Mouse (Mus musculus): ENCODE results near the gene Lrmda.

Gene Lrmda

GRCm38 (mm10) chr14:22019252-22019948 is at the start of gene Lrmda:
Gene Lrmda, plus strand, starts transcription at chr14:22019712.
- peak; percentile 64 to 79 for DNase-seq (ENCODE audit: low spot score in 2 of 2)

DNA sequence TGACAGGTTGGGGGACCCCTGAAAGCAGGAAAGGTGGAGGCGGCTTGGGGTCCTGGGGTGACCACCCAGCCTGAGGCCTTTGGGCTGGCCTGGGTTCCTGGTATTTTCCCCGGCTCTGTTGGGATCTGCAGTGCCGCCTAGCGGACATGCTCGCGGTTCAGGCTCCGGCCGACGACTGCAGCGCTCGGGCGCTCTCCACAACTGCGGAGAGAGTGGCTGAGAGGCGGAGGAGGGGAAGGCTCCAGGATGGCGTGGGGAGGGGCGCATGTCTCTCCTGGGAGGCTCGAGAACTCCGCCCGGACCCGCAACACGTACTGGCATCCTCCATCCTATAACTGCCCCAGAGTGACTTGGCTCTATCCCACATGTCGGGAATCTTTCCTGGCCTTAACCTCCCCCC is 38.0 kb upstream of the Lrmda start:
- peak; percentile 41 to 82 for DNase-seq (ENCODE audit: low spot score in 2 of 2)

DNA sequence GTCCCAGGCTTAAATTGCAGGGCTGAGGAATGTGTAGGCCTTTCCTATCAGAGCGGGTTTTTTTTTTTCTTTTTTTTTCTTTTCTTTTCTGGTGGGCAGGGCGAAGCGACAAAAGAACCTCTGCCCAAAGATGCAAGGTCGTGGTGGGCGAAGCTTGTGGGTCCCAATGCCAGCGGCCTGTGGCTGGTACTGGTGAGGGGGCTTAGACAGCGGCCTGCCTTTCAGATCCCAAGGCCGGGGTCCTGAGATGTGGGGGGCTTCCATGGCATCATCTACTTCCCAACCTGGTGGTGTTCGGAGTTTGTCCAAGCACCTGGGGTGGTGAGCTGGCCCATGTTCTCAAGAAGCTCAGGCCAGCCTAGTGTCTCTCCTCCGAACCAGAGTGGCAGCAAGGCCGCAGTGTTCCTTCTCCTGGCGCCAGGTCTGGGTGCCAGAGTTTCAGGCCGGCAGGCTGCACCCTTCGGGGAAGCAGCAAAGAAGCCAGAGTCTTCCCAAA is 37.4 kb upstream of the Lrmda start:
- no peak for DNase-seq (ENCODE audit: low spot score in 2 of 2)

DNA sequence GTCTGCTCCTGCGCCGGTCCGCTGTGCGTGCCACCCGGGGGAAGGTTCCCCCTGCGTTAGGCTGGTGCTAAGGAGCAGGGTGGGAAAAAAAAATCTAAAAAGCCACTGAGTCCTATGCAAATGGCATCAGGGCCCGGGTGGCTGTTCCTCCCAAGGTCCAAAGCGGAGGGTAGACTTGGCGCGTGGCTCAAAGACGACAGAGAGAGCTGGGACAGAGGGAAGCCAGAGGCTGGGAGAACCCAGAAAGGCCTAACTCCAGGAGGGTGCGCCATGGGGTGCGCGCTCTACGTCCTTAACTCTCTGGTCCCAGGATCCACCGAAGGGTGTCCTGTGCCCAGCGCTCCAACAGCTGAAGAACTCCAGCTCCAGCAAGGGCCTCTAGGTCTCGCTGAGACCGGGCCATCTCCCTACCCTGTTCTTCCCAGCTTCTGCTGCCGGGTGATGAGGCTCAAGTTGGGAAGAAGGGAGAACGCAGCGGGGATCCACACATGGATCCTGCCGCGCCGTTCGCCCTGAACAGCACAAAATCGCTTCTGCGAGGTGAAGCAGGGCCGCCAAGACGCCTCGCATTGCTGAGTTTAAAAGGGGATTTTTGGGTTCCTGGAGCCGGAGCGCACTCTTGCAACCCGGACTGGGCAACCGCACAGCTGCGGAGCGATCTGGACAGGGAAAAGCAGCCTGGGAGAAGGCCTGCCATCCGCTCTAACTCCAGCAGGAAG is 36.8 kb upstream of the Lrmda start:
- no peak for DNase-seq (ENCODE audit: low spot score in 2 of 2)

DNA sequence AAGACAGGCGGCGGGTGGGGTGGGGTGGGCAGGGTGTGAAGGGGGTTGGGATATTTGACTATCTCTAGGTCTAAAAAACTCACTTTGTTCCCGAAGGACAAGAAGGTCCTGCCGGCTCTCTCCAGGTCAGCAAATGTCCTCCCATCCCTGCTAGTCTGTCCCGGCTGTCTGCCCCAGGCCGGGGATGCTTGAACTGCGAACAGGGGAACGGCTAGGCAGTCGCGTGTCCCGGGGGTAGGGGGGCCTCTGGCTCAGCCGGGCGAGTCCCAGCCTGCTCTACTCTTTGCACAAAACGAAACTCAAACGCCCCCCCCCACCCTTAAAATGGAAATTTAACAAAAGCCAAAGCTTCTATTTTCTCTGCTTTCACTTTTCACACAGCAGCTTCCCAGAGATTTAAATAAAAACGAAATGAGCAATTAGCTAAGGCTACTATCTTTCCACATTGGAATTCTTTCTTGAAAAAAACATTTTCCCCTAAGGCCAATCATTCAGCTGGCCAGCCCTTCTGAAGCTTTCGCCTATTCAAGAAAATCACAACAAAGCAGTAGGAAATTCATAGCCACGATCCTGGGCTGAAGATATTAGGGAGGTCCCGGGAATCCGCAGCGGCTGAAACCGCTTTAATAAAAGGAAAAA is 36.1 kb upstream of the Lrmda start:
- no peak for DNase-seq (ENCODE audit: low spot score in 2 of 2)

- DNase-seq (ENCODE audit: low spot score in 2 of 2) = no peak
Measured at GRCm38 (mm10) chr14:21983950-21984730, 35.4 kb upstream of the Lrmda start.

DNA sequence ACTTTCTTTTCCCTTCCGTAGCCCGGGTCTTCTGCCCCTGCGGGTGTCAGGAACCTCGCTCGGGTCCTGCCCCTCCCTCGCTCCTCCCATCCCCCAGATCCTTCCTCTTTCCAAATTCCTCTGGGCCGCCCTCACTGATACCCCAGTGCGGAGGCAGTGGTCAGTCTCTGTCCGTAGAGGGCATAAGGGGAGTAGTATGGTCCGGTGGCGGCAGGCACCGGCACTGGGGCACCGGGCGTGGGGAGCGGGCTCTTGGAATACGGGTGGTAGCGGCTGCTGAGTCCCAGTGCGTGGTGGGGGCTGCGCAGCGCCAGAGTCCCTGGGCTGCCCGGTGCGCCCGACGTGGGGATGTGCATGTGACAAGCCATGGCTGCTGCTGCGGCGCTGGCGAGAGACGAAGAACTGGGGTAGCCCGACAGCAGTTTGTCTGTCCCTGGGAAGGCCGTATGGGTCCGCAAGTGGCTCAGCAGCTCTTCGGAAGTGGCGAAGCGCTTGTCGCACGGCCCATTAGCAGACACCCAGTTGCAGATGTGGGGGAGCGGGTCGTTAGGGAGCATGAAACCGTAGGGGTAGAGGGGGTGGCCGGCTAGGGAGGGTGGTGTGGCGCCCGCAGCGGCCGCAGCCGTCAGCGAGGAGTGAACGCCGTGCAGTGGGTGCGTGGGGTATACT is 34.6 kb upstream of the Lrmda start:
- peak in 1 of 2 experiments; percentile 67 for DNase-seq (ENCODE audit: low spot score in 2 of 2)

DNA sequence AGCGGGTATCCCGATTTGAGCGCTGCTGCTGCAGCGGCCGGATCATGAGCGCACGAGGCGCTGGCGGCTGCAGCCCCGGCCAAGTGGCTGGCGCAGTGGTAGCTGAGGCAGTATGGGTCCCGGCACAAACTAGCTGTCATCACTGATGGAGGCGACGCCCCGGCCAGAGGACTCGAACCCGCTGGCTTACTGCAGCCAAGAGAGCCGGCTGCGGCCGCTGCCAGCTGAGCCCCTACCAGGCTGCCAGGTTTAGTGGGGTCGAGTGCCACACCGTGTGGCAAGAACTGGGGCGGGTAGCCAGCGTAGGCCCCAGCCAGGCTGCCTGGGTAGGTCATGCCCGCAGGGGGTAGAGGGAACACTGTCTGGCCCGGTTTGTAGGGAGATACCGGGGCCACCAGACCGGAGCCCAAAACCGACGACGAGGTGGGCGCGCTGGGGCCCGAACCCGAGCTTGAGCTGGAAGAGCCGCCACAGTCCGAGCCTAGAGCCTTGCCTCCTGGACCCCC is 34.0 kb upstream of the Lrmda start:
- no peak for DNase-seq (ENCODE audit: low spot score in 2 of 2)

GRCm38 (mm10) chr14:21985981-21986732 is 33.4 kb upstream of the Lrmda start:
- peak; percentile 66 to 81 for DNase-seq (ENCODE audit: low spot score in 2 of 2)

- DNase-seq (ENCODE audit: low spot score in 2 of 2) = no peak
Measured at GRCm38 (mm10) chr14:21986733-21987659, 32.5 kb upstream of the Lrmda start.

DNA sequence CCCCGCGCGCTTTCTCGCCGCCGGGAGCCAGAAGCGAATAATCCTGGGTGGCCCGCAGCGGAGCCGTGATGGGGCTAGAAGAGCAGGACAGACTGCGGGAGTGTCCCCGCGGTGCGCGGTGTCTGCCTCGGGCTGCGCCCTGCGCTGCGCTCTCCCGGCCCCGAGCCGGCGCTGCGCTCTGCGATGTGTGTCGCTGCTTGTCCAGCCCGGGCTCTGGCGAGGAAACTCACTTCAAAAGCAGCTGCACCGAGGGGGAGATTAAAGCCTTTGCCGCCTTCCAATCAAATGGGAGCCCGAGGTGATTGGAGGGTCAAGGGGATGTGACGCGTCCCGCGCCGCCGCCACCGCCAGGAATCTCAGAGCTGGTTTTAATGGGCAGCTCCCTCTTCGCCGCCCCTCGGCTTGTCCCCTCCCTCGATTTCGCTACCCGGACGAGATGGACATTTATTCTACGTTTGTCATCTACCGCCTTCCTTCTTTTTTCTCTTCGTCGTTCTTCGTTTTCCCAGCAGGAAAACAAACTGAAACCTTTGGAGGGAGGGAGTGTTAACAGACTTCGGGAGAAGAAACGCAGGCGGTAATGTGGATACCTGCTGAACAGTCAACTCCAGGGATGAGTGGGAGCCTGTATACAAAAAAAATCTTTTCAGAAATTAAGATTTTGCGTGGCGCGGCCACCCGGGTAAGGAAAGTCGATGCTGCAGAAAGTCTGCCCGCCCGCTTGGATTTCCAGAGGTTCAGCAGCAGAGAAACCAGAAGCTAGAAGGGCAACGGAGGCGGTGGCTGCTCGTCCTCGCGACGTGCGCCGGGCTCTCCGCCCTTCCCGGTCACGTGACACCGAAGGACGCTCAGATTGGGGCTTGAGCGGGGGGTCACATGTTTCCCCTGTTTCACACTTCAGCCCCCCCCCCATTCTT is 31.6 kb upstream of the Lrmda start:
- DNase-seq (ENCODE audit: low spot score in 2 of 2) = peak; percentile 46 to 73

- DNase-seq (ENCODE audit: low spot score in 2 of 2) = no peak
Measured at GRCm38 (mm10) chr14:21988577-21989290, 30.8 kb upstream of the Lrmda start.

DNA sequence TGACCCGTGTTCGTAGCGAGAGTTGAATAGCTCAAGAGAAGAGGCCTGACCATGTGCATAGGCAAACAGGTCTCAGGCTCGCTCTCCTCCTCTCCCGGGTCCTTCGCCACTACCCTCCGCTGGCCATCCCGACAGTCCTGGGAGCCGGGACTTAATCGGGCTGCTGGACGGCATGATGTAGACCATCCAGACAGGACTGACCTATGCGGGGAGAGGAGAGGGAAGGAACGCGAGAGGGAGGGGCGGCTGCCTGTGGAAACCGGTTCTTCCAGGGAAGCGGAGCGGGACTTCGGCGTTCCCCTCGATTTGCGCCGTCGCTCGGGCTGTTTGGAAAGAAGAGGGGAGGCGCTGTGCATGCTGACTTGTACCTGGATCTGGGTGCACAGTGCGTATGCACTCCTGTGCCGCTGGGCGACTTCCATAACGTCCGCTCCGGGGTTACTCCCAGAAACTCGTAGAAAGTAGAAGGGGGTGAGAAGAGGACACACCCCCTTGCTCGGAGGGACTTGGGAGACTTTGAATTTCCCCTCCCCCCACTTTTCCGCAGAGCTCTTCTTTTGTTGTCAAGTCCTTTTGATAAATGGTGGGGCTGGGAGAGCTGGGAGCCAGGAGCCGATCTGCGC is 30.1 kb upstream of the Lrmda start, which contains the start of gene Zfp503:
Zfp503 (minus strand) TSS at position 311 of the 623 bp plus-strand sequence.
- DNase-seq (ENCODE audit: low spot score in 2 of 2) = no peak

DNA sequence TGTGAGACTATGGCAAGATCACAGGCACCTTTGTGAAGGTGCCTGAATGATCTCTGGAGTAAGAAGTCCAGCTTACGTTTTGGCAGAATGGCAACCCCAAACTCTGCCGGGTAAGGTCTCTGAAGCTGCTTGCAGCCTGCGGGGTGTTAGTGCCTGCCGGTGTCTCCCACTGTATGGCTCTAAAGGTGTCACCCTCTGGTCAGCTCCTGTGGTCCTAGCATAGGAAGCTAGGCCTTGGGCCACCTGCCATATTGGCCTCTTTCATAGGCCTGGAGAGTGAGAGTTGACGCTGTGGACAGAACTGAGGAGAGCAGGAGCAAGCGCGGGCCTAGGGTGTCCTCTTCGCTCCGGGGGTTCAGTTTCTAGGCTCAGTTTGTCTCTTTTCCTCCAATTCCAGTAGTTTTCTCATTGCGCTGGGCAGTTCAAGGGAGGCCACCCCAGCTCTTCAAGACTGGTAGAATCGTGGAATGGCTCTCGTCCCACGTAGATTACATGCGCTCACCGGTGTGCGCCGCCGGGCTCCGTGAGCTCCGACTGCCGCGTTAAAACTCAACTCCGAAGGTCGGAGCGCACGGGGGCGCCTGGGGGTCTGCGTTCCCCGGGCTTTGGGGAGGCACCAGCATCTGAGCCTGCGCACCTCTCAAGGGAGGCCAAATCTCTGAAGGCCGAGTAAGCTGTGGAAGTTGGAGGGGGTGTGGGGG is 29.0 kb upstream of the Lrmda start:
- DNase-seq (ENCODE audit: low spot score in 2 of 2) = no peak

GRCm38 (mm10) chr14:21991251-21991780 is 28.2 kb upstream of the Lrmda start:
- DNase-seq (ENCODE audit: low spot score in 2 of 2) = no peak

GRCm38 (mm10) chr14:21991856-21992255 is 27.7 kb upstream of the Lrmda start:
- DNase-seq (ENCODE audit: low spot score in 2 of 2) = no peak
